Mouse (Mus musculus) cortical plate, adult 2 months (tissue): ENCODE data around the gene Evx2. TPM values are rescaled to one million over a fixed set of nuclear protein-coding genes. Genes with fewer than 3 reads are reported as not detected.

Experiments used
- H3K27ac ChIP-seq: fragments of 200-500 bp; 2 replicates; pipeline ENCODE4 v1.5.1; 2012; ENCODE audit warnings: low read length, control low read depth, inconsistent platforms; ENCODE audit not compliant: insufficient read depth
- H3K4me1 ChIP-seq: fragments of 200-500 bp; 2 replicates; pipeline ENCODE4 v1.6.1; 2011; ENCODE audit warnings: low read length; ENCODE audit not compliant: control insufficient read depth, insufficient read depth
- H3K4me3 ChIP-seq: fragments of 200-500 bp; 2 replicates; pipeline ENCODE4 v1.5.1; 2011; ENCODE audit warnings: mild to moderate bottlenecking, low read length, control low read depth; ENCODE audit not compliant: insufficient read depth
- CTCF ChIP-seq: fragments of 200-500 bp; IDR thresholded peaks from 2 replicates; pipeline ENCODE4 v1.5.1; 2011; ENCODE audit warnings: mild to moderate bottlenecking, control low read depth, low read length; ENCODE audit not compliant: insufficient read depth; ENCODE audit errors: extremely low read depth
- POLR2A ChIP-seq: fragments of 200-500 bp; IDR thresholded peaks from 2 replicates; pipeline ENCODE4 v1.6.1; 2011; ENCODE audit warnings: mild to moderate bottlenecking, low read length, control low read depth; ENCODE audit not compliant: insufficient read depth; ENCODE audit errors: extremely low read depth
- polyA plus RNA-seq: library from polyadenylated mRNA; depleted of rRNA; stranded (reverse); fragments of >200 nt; gene quantifications from 2 replicates; pipeline ENCODE4 v1.2.3, GENCODE M21; 2012

The Evx2 gene
- polyA plus RNA-seq, 1 experiment: not detected

GRCm38 (mm10) chr2:74681594-74682531 lies 22.5 kb upstream of the Evx2 start:
- Histone ChIP-seq H3K27ac (no peak overlapping the region), H3K4me3 (no peak overlapping the region), H3K4me1 (no peaks in the 10 kb centered on the region)
- no peak for TF ChIP-seq CTCF
- TF ChIP-seq POLR2A: no peak

- Histone ChIP-seq H3K27ac (no peak overlapping the region), H3K4me1 (no peaks in the 10 kb centered on the region), H3K4me3 (no peak overlapping the region)
- no peak for TF ChIP-seq POLR2A
- no peak for TF ChIP-seq CTCF
Measured at GRCm38 (mm10) chr2:74680561-74681398, 21.4 kb upstream of the Evx2 start.

GRCm38 (mm10) chr2:74679980-74680379 lies 20.6 kb upstream of the Evx2 start:
- TF ChIP-seq CTCF (no peak), POLR2A (no peak)
- no peaks in the 10 kb centered on the region for H3K4me1 ChIP-seq
- no peak overlapping the region for H3K27ac ChIP-seq
- no peak overlapping the region for H3K4me3 ChIP-seq

- Histone ChIP-seq H3K27ac (no peak overlapping the region), H3K4me3 (no peak overlapping the region), H3K4me1 (no peaks in the 10 kb centered on the region)
- TF ChIP-seq POLR2A (no peak), CTCF (no peak)
Measured at GRCm38 (mm10) chr2:74679596-74679971, 20.2 kb upstream of the Evx2 start.

GRCm38 (mm10) chr2:74678891-74679595 lies 19.7 kb upstream of the Evx2 start, which contains the start of gene Hoxd11:
Gene Hoxd11 (plus strand): TSS chr2:74679557.
- TF ChIP-seq CTCF (no peak), POLR2A (no peak)
- H3K27ac ChIP-seq: no peak within 1 kb of the TSS
- H3K4me3 ChIP-seq: no peak within 1 kb of the TSS
- H3K4me1 ChIP-seq: no peaks in the 10 kb centered on the region

GRCm38 (mm10) chr2:74677106-74677505 lies 17.7 kb upstream of the Evx2 start:
- TF ChIP-seq CTCF (no peak), POLR2A (no peak)
- Histone ChIP-seq H3K4me3 (no peak overlapping the region), H3K27ac (no peak overlapping the region), H3K4me1 (no peaks in the 10 kb centered on the region)

- Histone ChIP-seq H3K4me3 (no peak overlapping the region), H3K4me1 (no peaks in the 10 kb centered on the region), H3K27ac (no peak overlapping the region)
- TF ChIP-seq CTCF (no peak), POLR2A (no peak)
Measured at GRCm38 (mm10) chr2:74676376-74677052, 17.2 kb upstream of the Evx2 start.

- no peak overlapping the region for H3K4me3 ChIP-seq
- no peaks in the 10 kb centered on the region for H3K4me1 ChIP-seq
- H3K27ac ChIP-seq: no peak overlapping the region
- TF ChIP-seq CTCF (no peak), POLR2A (no peak)
Measured at GRCm38 (mm10) chr2:74675666-74676282, 16.4 kb upstream of the Evx2 start.
